ENCODE assay signal across 10 mouse cellular contexts in genomic region chr19:24981294-24981693, GRCm38 (mm10). TPM values are rescaled to one million over a fixed set of nuclear protein-coding genes. Genes with fewer than 3 reads are reported as not detected.
A peak's percentile ranks its signal among the peaks of the same experiment; 100 is the strongest.
DNase-seq lines count a peak whose midpoint lies in the region; TF ChIP-seq lines count a peak whose summit lies in the region.
"Had no signal": no experiment of that assay in that cellular context is flagged by ENCODE, and none has a peak within 500 bp of the region (broad histone marks: within the 10 kb centered on the region; RNA-seq: fewer than 3 reads in every experiment).

No protein-coding gene starts in this region.

- H3K27me3 ChIP-seq in C2C12 (ENCODE audit: control insufficient read depth, insufficient read depth, insufficient read length): no peaks in the 10 kb centered on the region
- H3K27me3 ChIP-seq: lung, embryonic 15.5 days had no signal

- no peak overlapping the region for H3K4me3 ChIP-seq in C2C12 (ENCODE audit: insufficient read depth, poor library complexity, severe bottlenecking)
- H3K4me3 ChIP-seq: lung, embryonic 15.5 days had no signal

- H3K79me2 ChIP-seq in C2C12 (ENCODE audit: control insufficient read depth, insufficient read depth): no peaks in the 10 kb centered on the region

- no peaks in the 10 kb centered on the region for H3K36me3 ChIP-seq in C2C12 (ENCODE audit: control insufficient read depth, insufficient read depth)
- H3K36me3 ChIP-seq: G1E; lung, embryonic 15.5 days had no signal

- intact Hi-C loops in gastrocnemius, postnatal 14 days (cut with DNase I; ENCODE audit: low total_unique reads): no loop called here
- intact Hi-C loops in gastrocnemius, postnatal 36 days (cut with DNase I): no loop called here
- intact Hi-C loops in heart, postnatal 25 days (cut with DNase I): no loop called here

- H3ac ChIP-seq in C2C12 (ENCODE audit: control insufficient read depth, insufficient read length, low read depth): no peak overlapping the region

- no peaks in the 10 kb centered on the region for H3K79me3 ChIP-seq in C2C12 (ENCODE audit: low read depth)

- no peak for TF ChIP-seq CTCF in C2C12 (IDR thresholded peaks at IDR 0.05; ENCODE audit: control insufficient read depth, insufficient read depth, insufficient read length)

- DNase-seq in gastrocnemius, postnatal 14 days: peak; percentile 9
- DNase-seq in gastrocnemius, postnatal 36 days: no peak
- peak; percentile 72 to 73 for DNase-seq in cerebellum, postnatal 14 days
- DNase-seq in kidney, postnatal 10 days: peak; percentile 44
- DNase-seq in lung, postnatal 14 days: peak; percentile 65
- DNase-seq in B cell, adult 2 months: no peak
- no peak for DNase-seq in heart, postnatal 25 days (ENCODE audit: low spot score)

TF ChIP-seq in C2C12, 6 proteins besides CTCF, POLR2A, EP300 and RAD21:
- TF ChIP-seq FOSL1 (IDR thresholded peaks at IDR 0.05; ENCODE audit: insufficient read depth, low read length, poor library complexity, severe bottlenecking) (peak; percentile 28), USF1 (IDR thresholded peaks at IDR 0.05; ENCODE audit: low read depth) (no peak), CEBPB (IDR thresholded peaks at IDR 0.05; ENCODE audit: low read depth) (peak; percentile 62), MYOG (IDR thresholded peaks at IDR 0.05; ENCODE audit: control insufficient read depth, extremely low read depth, insufficient read length) (no peak), MYOD1 (IDR thresholded peaks at IDR 0.05; ENCODE audit: control insufficient read depth, insufficient read length, low read depth) (peak; percentile 32), MAX (IDR thresholded peaks at IDR 0.05) (peak; percentile 62)

RNA-seq across cellular contexts. Expression of gene Dock8, which starts 18.0 kb away (rescaled TPM):
- 1 to 10 TPM; 1.8 to 2.6 TPM for total RNA-seq in gastrocnemius, postnatal 14 days (2021)
- total RNA-seq in gastrocnemius, postnatal 36 days (2021): 1 to 10 TPM; 3.1 to 3.8 TPM
- polyA plus RNA-seq in C2C12 (2012; fragmentation: generic; extraction: Trizol): 8.2 TPM
- 10 to 100 TPM; 15.8 to 21.7 TPM for total RNA-seq in heart, postnatal 25 days (2021)

RNA-seq across cellular contexts. Expression of gene Cbwd1, which starts 19.9 kb away (rescaled TPM):
- total RNA-seq in gastrocnemius, postnatal 14 days (2021): 10 to 100 TPM; 10.4 to 11.0 TPM
- total RNA-seq in gastrocnemius, postnatal 36 days (2021): 10 to 100 TPM; 13.3 to 15.1 TPM
- 10.4 TPM for polyA plus RNA-seq in C2C12 (2012; fragmentation: generic; extraction: Trizol)
- total RNA-seq in heart, postnatal 25 days (2021): 10 to 100 TPM in 1 of 2 experiments, 1 to 10 TPM in 1; 7.8 to 10.2 TPM

Comparison
In these comparisons a context has a peak if more than half of its experiments do, and no peak if none do; other contexts are left out.
1. DNase-seq: peak in gastrocnemius, postnatal 14 days (single experiment), cerebellum, postnatal 14 days (2 of 2), kidney, postnatal 10 days (single experiment) and lung, postnatal 14 days (single experiment); none in gastrocnemius, postnatal 36 days (0 of 2), B cell, adult 2 months (0 of 2) and heart, postnatal 25 days (single experiment).